Mouse (Mus musculus): ENCODE data around the gene Itga3.

GRCm38 (mm10) chr11:95012075-95012474 lies 64.5 kb downstream of the Itga3 start:
- TF ChIP-seq CTCF (conservative IDR thresholded peaks at IDR 0.05; ENCODE audit: low read length) (no peak), NANOG (IDR thresholded peaks at IDR 0.05; ENCODE audit: borderline replicate concordance, low read length) (no peak), POU5F1 (IDR thresholded peaks at IDR 0.05; ENCODE audit: borderline replicate concordance, low read length) (no peak)

Measured in E14TG2a.4 (cell line).